Mouse (Mus musculus): Measurements from ENCODE around the gene Pgm5. TPM values are rescaled to one million over a fixed set of nuclear protein-coding genes. Genes with fewer than 3 reads are reported as not detected.

Pgm5 gene
- total RNA-seq, 1 experiment = 3.0 TPM

GRCm38 (mm10) chr19:24873873-24874272 is 12.2 kb upstream of the Pgm5 start:
- Histone ChIP-seq H3K27ac (ENCODE audit: insufficient read depth, low read depth, low read length, poor library complexity, severe bottlenecking) (no peak overlapping the region), H3K4me1 (ENCODE audit: control insufficient read depth in 2 of 2, insufficient read depth in 2 of 2, low read length in 2 of 2, poor library complexity in 1 of 2) (no peaks in the 10 kb centered on the region), H3K36me3 (ENCODE audit: control insufficient read depth, insufficient read depth, low read length, poor library complexity, severe bottlenecking) (no peaks in the 10 kb centered on the region), H3K9me3 (ENCODE audit: control insufficient read depth, insufficient read depth, low read depth, low read length) (no peaks in the 10 kb centered on the region), H3K9ac (ENCODE audit: insufficient read depth, low read depth, low read length, poor library complexity, severe bottlenecking) (no peak overlapping the region), H3K4me3 (ENCODE audit: insufficient read depth in 1 of 2, low read depth in 1 of 2, low read length in 2 of 2, poor library complexity in 1 of 2, severe bottlenecking in 1 of 2) (no peak overlapping the region)
- DNase-seq (ENCODE audit: low read depth, low spot score) = no peak
- in situ Hi-C loops (cut with MboI; ENCODE audit: low sequenced_read_pairs in 2 of 2, unreplicated experiment in 2 of 2) = loop anchor here (5.0 to 10.0 kb wide), 3 partner anchors 169 to 572 kb away; no protein-coding TSS in a partner anchor
- TF ChIP-seq ZC3H11A (IDR thresholded peaks at IDR 0.05; ENCODE audit: borderline replicate concordance, low read depth, low read length) (no peak), HCFC1 (IDR thresholded peaks at IDR 0.05; ENCODE audit: borderline replicate concordance, insufficient read depth, low read length) (no peak), ZNF384 (IDR thresholded peaks at IDR 0.05; ENCODE audit: low read depth, low read length) (no peak), MAFK (IDR thresholded peaks at IDR 0.05; ENCODE audit: insufficient read depth, low read depth, low read length) (no peak), CHD2 (IDR thresholded peaks at IDR 0.05; ENCODE audit: low read depth, low read length) (no peak)

- Histone ChIP-seq H3K27ac (ENCODE audit: insufficient read depth, low read depth, low read length, poor library complexity, severe bottlenecking) (no peak overlapping the region), H3K9ac (ENCODE audit: insufficient read depth, low read depth, low read length, poor library complexity, severe bottlenecking) (no peak overlapping the region), H3K4me1 (ENCODE audit: control insufficient read depth in 2 of 2, insufficient read depth in 2 of 2, low read length in 2 of 2, poor library complexity in 1 of 2) (no peaks in the 10 kb centered on the region), H3K4me3 (ENCODE audit: insufficient read depth in 1 of 2, low read depth in 1 of 2, low read length in 2 of 2, poor library complexity in 1 of 2, severe bottlenecking in 1 of 2) (no peak overlapping the region), H3K36me3 (ENCODE audit: control insufficient read depth, insufficient read depth, low read length, poor library complexity, severe bottlenecking) (no peaks in the 10 kb centered on the region), H3K9me3 (ENCODE audit: control insufficient read depth, insufficient read depth, low read depth, low read length) (no peaks in the 10 kb centered on the region)
- TF ChIP-seq MAFK (IDR thresholded peaks at IDR 0.05; ENCODE audit: insufficient read depth, low read depth, low read length) = no peak
- TF ChIP-seq ZC3H11A (IDR thresholded peaks at IDR 0.05; ENCODE audit: borderline replicate concordance, low read depth, low read length) = peak; percentile 92; the same call in 1 of the 2 replicates
- TF ChIP-seq HCFC1 (IDR thresholded peaks at IDR 0.05; ENCODE audit: borderline replicate concordance, insufficient read depth, low read length) = no peak
- in situ Hi-C loops (cut with MboI; ENCODE audit: low sequenced_read_pairs in 2 of 2, unreplicated experiment in 2 of 2) = loop anchor here (5.0 to 10.0 kb wide), 3 partner anchors 166 to 569 kb away; no protein-coding TSS in a partner anchor
- DNase-seq (ENCODE audit: low read depth, low spot score) = peak; percentile 63
Measured at GRCm38 (mm10) chr19:24871037-24871635, 9.5 kb upstream of the Pgm5 start.

- Histone ChIP-seq H3K9me3 (ENCODE audit: control insufficient read depth, insufficient read depth, low read depth, low read length) (no peaks in the 10 kb centered on the region), H3K36me3 (ENCODE audit: control insufficient read depth, insufficient read depth, low read length, poor library complexity, severe bottlenecking) (no peaks in the 10 kb centered on the region), H3K27ac (ENCODE audit: insufficient read depth, low read depth, low read length, poor library complexity, severe bottlenecking) (no peak overlapping the region), H3K4me3 (ENCODE audit: insufficient read depth in 1 of 2, low read depth in 1 of 2, low read length in 2 of 2, poor library complexity in 1 of 2, severe bottlenecking in 1 of 2) (no peak overlapping the region), H3K9ac (ENCODE audit: insufficient read depth, low read depth, low read length, poor library complexity, severe bottlenecking) (no peak overlapping the region), H3K4me1 (ENCODE audit: control insufficient read depth in 2 of 2, insufficient read depth in 2 of 2, low read length in 2 of 2, poor library complexity in 1 of 2) (no peaks in the 10 kb centered on the region; a peak in 1 of 4 replicates)
- DNase-seq (ENCODE audit: low read depth, low spot score) = no peak
- no peak for TF ChIP-seq ZNF384 (IDR thresholded peaks at IDR 0.05; ENCODE audit: low read depth, low read length)
- TF ChIP-seq ZC3H11A (IDR thresholded peaks at IDR 0.05; ENCODE audit: borderline replicate concordance, low read depth, low read length) = no peak
- TF ChIP-seq CHD2 (IDR thresholded peaks at IDR 0.05; ENCODE audit: low read depth, low read length) = no peak
- no peak for TF ChIP-seq HCFC1 (IDR thresholded peaks at IDR 0.05; ENCODE audit: borderline replicate concordance, insufficient read depth, low read length)
- no peak for TF ChIP-seq MAFK (IDR thresholded peaks at IDR 0.05; ENCODE audit: insufficient read depth, low read depth, low read length)
- in situ Hi-C loops (cut with MboI; ENCODE audit: low sequenced_read_pairs in 2 of 2, unreplicated experiment in 2 of 2) = no loop called here
Measured at GRCm38 (mm10) chr19:24865436-24865835, 3.8 kb upstream of the Pgm5 start.

- Histone ChIP-seq H3K4me3 (ENCODE audit: insufficient read depth in 1 of 2, low read depth in 1 of 2, low read length in 2 of 2, poor library complexity in 1 of 2, severe bottlenecking in 1 of 2) (peak overlapping the region; percentile 65 to 69), H3K9me3 (ENCODE audit: control insufficient read depth, insufficient read depth, low read depth, low read length) (no peaks in the 10 kb centered on the region), H3K4me1 (ENCODE audit: control insufficient read depth in 2 of 2, insufficient read depth in 2 of 2, low read length in 2 of 2, poor library complexity in 1 of 2) (no peaks in the 10 kb centered on the region; a peak in 1 of 4 replicates), H3K36me3 (ENCODE audit: control insufficient read depth, insufficient read depth, low read length, poor library complexity, severe bottlenecking) (no peaks in the 10 kb centered on the region), H3K9ac (ENCODE audit: insufficient read depth, low read depth, low read length, poor library complexity, severe bottlenecking) (peak overlapping the region; percentile 53; the same call in 1 of the 2 replicates), H3K27ac (ENCODE audit: insufficient read depth, low read depth, low read length, poor library complexity, severe bottlenecking) (no peak overlapping the region)
- DNase-seq (ENCODE audit: low read depth, low spot score) = no peak
- no peak for TF ChIP-seq ZNF384 (IDR thresholded peaks at IDR 0.05; ENCODE audit: low read depth, low read length)
- TF ChIP-seq HCFC1 (IDR thresholded peaks at IDR 0.05; ENCODE audit: borderline replicate concordance, insufficient read depth, low read length) = no peak
- TF ChIP-seq MAFK (IDR thresholded peaks at IDR 0.05; ENCODE audit: insufficient read depth, low read depth, low read length) = no peak
- no peak for TF ChIP-seq ZC3H11A (IDR thresholded peaks at IDR 0.05; ENCODE audit: borderline replicate concordance, low read depth, low read length)
- no peak for TF ChIP-seq CHD2 (IDR thresholded peaks at IDR 0.05; ENCODE audit: low read depth, low read length)
- in situ Hi-C loops (cut with MboI; ENCODE audit: low sequenced_read_pairs in 2 of 2, unreplicated experiment in 2 of 2) = no loop called here
Measured at GRCm38 (mm10) chr19:24861276-24861611, 411 bp downstream of the Pgm5 start.

All from ES-E14 (cell line).